Mouse (Mus musculus) lung, adult 2 months (tissue): ENCODE measurements around the gene Faap24. TPM values are rescaled to one million over a fixed set of nuclear protein-coding genes. Genes with fewer than 3 reads are reported as not detected.

Source experiments
- DNase-seq: peaks from one replicate; pipeline ENCODE4 v3.0.0; 2022
- H3K4me1 ChIP-seq: fragments of 200-500 bp; 2 replicates; pipeline ENCODE4 v1.6.1; 2011; ENCODE audit warnings: low read length; ENCODE audit not compliant: control insufficient read depth, insufficient read depth
- H3K4me3 ChIP-seq: fragments of 200-500 bp; replicated peaks from 2 replicates; pipeline ENCODE3; 2011; ENCODE audit warnings: low read depth, mild to moderate bottlenecking, control low read depth, low read length; ENCODE audit errors: extremely low read depth
- CTCF ChIP-seq: fragments of 200-500 bp; IDR thresholded peaks from 2 replicates; pipeline ENCODE4 v1.5.1; 2011; ENCODE audit warnings: mild to moderate bottlenecking, low read length, control low read depth; ENCODE audit not compliant: insufficient read depth
- POLR2A ChIP-seq: fragments of 200-500 bp; IDR thresholded peaks from 2 replicates; pipeline ENCODE4 v1.6.1; 2011; ENCODE audit warnings: low read depth, mild to moderate bottlenecking, control low read depth, low read length, borderline replicate concordance; ENCODE audit errors: extremely low read depth
- WGBS: fragments of 180-500 bp; shearing (Covaris S2); methylation state at CpG from one replicate; pipeline ENCODE4 v1.1.7; 2018; 5-methylcytosine and 5-hydroxymethylcytosine counted together
- polyA plus RNA-seq: library from polyadenylated mRNA; depleted of rRNA; stranded (reverse); fragments of >200 nt; gene quantifications from 2 replicates; pipeline ENCODE4 v1.2.3, GENCODE M21; 2012

Gene Faap24
- polyA plus RNA-seq, 1 experiment, result 4.0 TPM

GRCm38 (mm10) chr7:35392935-35393334 lies 3.7 kb downstream of the Faap24 start:
- WGBS, result 58% methylated on average over 5 of the region's 5 CpGs
- TF ChIP-seq CTCF (no peak), POLR2A (no peak)
- DNase-seq, result peak; percentile 37

GRCm38 (mm10) chr7:35388694-35389093 lies 7.9 kb downstream of the Faap24 start:
- 67% methylated on average over 6 of the region's 6 CpGs for whole genome bisulfite sequencing
- no peak overlapping the region for H3K4me3 ChIP-seq

More at GRCm38 (mm10) chr7:35392935-35393334, 3.7 kb downstream of the Faap24 start:
- peaks cover 8% of the 10 kb centered on the region; the same call in 1 of the 2 replicates for H3K4me1 ChIP-seq
- H3K4me3 ChIP-seq, result no peak overlapping the region

GRCm38 (mm10) chr7:35386525-35386952 lies 10.1 kb downstream of the Faap24 start:
- 38% methylated on average over 6 of the region's 6 CpGs for WGBS
- Histone ChIP-seq H3K4me1 (peaks cover 7% of the 10 kb centered on the region; the same call in 1 of the 2 replicates), H3K4me3 (no peak overlapping the region)
- peak; percentile 48 for TF ChIP-seq CTCF
- TF ChIP-seq POLR2A, result peak; percentile 18; the same call in 1 of the 2 replicates
- DNase-seq, result peak; percentile 57

More at GRCm38 (mm10) chr7:35388694-35389093, 7.9 kb downstream of the Faap24 start:
- no peak for TF ChIP-seq POLR2A
- no peak for TF ChIP-seq CTCF
- peaks cover 7% of the 10 kb centered on the region; the same call in 1 of the 2 replicates for H3K4me1 ChIP-seq
- DNase-seq, result no peak

GRCm38 (mm10) chr7:35382706-35383353 lies 13.8 kb downstream of the Faap24 start:
- H3K4me1 ChIP-seq, result peaks cover 7% of the 10 kb centered on the region; the same call in 1 of the 2 replicates
- H3K4me3 ChIP-seq, result no peak overlapping the region
- 51% methylated on average over 2 of the region's 2 CpGs for WGBS
- TF ChIP-seq CTCF (no peak), POLR2A (no peak)
- DNase-seq, result no peak

GRCm38 (mm10) chr7:35381861-35382260 lies 14.8 kb downstream of the Faap24 start:
- H3K4me3 ChIP-seq, result no peak overlapping the region
- no peak for TF ChIP-seq CTCF
- TF ChIP-seq POLR2A, result no peak
- peaks cover 6% of the 10 kb centered on the region; the same call in 1 of the 2 replicates for H3K4me1 ChIP-seq
- 76% methylated on average over 16 of the region's 16 CpGs for WGBS
- no peak for DNase-seq

- no peak overlapping the region for H3K4me3 ChIP-seq
- no peaks in the 10 kb centered on the region for H3K4me1 ChIP-seq
- TF ChIP-seq POLR2A, result no peak
- no peak for TF ChIP-seq CTCF
- 70% methylated on average over 8 of the region's 8 CpGs for WGBS
- no peak for DNase-seq
These were observed 16.3 kb downstream of the Faap24 start for GRCm38 (mm10) chr7:35380351-35380750.

GRCm38 (mm10) chr7:35379492-35380119 lies 17.0 kb downstream of the Faap24 start:
- WGBS, result 40% methylated on average over 16 of the region's 16 CpGs
- TF ChIP-seq CTCF (no peak), POLR2A (no peak)

GRCm38 (mm10) chr7:35376623-35377022 lies 20.0 kb downstream of the Faap24 start:
- 82% methylated on average over 9 of the region's 9 CpGs for WGBS
- H3K4me1 ChIP-seq, result no peaks in the 10 kb centered on the region
- TF ChIP-seq POLR2A, result no peak
- no peak for TF ChIP-seq CTCF
- H3K4me3 ChIP-seq, result no peak overlapping the region
- DNase-seq, result no peak

More at GRCm38 (mm10) chr7:35379492-35380119, 17.0 kb downstream of the Faap24 start:
- Histone ChIP-seq H3K4me1 (no peaks in the 10 kb centered on the region), H3K4me3 (no peak overlapping the region)
- no peak for DNase-seq

- TF ChIP-seq POLR2A (no peak), CTCF (no peak)
- Histone ChIP-seq H3K4me1 (no peaks in the 10 kb centered on the region), H3K4me3 (no peak overlapping the region)
- no peak for DNase-seq
- 77% methylated on average over 7 of the region's 7 CpGs for WGBS
These were observed 22.4 kb downstream of the Faap24 start for GRCm38 (mm10) chr7:35374265-35374664.
